Mouse (Mus musculus): ENCODE results near the gene Rps12.

The Rps12 gene

DNA sequence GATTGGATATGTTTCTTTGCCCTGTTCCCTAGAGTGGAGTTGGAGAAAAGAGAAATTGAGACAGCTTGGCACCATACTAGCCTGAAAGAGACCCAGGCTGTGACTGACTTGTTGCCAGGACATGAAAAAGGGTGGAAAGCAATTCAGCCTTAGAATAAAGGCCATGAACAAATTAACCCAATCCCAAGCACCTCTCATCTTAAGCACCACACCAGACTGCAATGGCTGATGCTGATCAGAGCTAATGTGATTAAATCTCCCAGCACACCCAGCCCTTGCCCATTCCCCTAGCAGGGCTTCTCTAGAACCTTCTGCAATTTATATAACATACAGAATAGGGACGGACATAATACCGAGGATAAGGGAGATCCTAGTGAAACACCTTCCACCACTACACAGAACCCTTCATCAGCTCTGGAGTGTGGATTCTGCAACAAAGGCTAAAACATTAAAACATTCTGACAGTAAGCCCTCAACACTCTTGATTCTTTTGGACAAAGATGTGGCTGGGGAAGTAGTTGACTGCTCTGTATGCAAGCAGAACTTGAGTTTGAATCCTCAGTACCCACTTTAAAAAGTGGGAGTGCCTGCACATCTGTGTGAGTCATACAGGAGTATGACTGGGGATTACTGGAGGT, 4.1 kb downstream of the Rps12 start:
- no peaks in the 10 kb centered on the region for H3K27me3 ChIP-seq (ENCODE audit: insufficient read depth, low read length)
- H3K36me3 ChIP-seq (ENCODE audit: insufficient read depth, low read length) = peaks cover 47% of the 10 kb centered on the region
- no peak overlapping the region; the same call in 1 of the 2 replicates for H3K4me3 ChIP-seq (replicated peaks; ENCODE audit: low read length)
- TF ChIP-seq NANOG (IDR thresholded peaks at IDR 0.05; ENCODE audit: borderline replicate concordance, low read length) = no peak
- TF ChIP-seq CTCF (conservative IDR thresholded peaks at IDR 0.05; ENCODE audit: low read length) = no peak
- TF ChIP-seq POU5F1 (IDR thresholded peaks at IDR 0.05; ENCODE audit: borderline replicate concordance, low read length) = no peak
- no peaks in the 10 kb centered on the region for H3K9me3 ChIP-seq (ENCODE audit: low read length)
- H3K4me1 ChIP-seq (replicated peaks; ENCODE audit: low read depth, low read length) = peaks cover 38% of the 10 kb centered on the region

DNA sequence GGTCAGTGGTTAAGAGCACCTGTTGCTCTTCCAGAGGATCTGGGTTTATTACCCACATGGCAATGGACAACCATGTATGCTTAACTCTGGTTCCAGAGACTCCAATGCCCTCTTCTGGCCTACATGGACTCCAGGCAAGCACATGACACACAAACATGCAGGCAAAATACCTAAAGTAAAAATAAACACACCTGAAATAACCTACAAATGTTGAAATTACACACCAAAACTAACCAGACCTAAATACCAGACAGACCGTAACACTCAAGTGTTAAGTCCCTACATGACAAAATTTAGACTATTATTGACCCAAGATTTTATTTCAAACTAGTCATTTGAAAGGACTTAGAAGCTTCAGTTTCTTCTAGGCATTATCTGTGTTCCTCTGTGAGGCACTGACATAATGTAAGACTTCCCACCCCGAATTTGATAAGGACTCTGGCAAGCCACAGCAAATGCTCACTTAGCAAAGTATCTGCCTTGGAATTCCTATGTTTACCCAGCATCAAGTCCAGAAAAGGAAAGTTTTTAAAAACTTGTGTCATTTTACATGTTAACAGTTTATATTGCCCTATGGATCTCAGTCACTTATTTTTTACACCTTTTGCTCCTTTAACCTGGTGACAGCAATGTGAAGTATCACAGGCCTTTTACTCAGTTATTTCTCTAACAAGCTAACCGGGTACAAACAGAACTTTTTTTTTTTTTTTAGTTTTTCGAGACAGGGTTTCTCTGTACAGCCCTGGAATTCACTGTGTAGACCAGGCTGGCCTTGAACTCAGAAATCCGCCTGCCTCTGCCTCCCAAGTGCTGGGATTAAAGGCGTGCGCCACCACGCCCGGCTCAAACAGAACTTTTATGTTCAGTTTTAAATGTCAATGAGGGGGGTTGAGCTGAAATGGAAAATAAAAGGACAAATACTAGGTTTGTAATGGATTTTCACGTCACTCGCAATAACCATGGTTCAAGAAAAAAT, 5.0 kb downstream of the Rps12 start:
- Histone ChIP-seq H3K27me3 (ENCODE audit: insufficient read depth, low read length) (no peaks in the 10 kb centered on the region), H3K36me3 (ENCODE audit: insufficient read depth, low read length) (peaks cover 47% of the 10 kb centered on the region), H3K9me3 (ENCODE audit: low read length) (no peaks in the 10 kb centered on the region), H3K4me1 (replicated peaks; ENCODE audit: low read depth, low read length) (peaks cover 38% of the 10 kb centered on the region), H3K4me3 (replicated peaks; ENCODE audit: low read length) (no peak overlapping the region)
- no peak for TF ChIP-seq NANOG (IDR thresholded peaks at IDR 0.05; ENCODE audit: borderline replicate concordance, low read length)

DNA sequence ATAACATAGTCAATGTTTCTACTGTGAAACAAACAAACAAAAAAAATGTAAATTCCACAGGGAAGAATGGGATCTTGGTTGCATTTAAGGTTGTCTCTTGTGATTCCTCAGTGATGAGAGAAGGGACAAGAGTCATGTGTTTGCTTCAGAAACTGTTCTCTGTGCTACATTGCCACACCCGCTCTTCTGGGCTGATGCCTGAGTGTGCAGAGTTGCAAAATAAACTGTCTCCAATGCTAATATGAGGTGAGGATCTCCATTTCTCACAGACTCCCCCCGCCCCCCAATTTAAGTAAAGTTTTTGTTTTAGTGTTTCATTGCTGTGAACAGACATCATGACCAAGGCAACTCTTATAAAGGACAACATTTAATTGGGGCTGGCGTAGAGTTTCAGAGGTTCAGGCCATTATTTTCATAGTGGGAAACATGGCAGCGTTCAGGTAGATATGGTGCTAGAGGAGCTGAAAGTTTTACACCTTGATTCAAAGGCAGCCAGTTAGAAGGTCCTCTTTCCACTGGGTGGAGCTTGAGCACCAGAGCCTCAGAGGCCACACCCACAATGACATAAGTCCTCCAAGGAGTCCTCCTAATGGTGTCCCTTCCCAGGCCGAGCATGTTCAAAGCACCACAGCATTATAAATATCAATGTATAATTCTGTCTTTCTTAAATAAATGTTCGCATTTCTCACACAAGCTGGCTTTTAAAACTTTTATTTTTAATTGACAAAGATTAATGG, 6.4 kb downstream of the Rps12 start:
- Histone ChIP-seq H3K9me3 (ENCODE audit: low read length) (no peaks in the 10 kb centered on the region), H3K36me3 (ENCODE audit: insufficient read depth, low read length) (peaks cover 36% of the 10 kb centered on the region), H3K27me3 (ENCODE audit: insufficient read depth, low read length) (no peaks in the 10 kb centered on the region), H3K4me1 (replicated peaks; ENCODE audit: low read depth, low read length) (peaks cover 38% of the 10 kb centered on the region), H3K4me3 (replicated peaks; ENCODE audit: low read length) (no peak overlapping the region)
- TF ChIP-seq CTCF (conservative IDR thresholded peaks at IDR 0.05; ENCODE audit: low read length) (no peak), NANOG (IDR thresholded peaks at IDR 0.05; ENCODE audit: borderline replicate concordance, low read length) (no peak), POU5F1 (IDR thresholded peaks at IDR 0.05; ENCODE audit: borderline replicate concordance, low read length) (no peak)

DNA sequence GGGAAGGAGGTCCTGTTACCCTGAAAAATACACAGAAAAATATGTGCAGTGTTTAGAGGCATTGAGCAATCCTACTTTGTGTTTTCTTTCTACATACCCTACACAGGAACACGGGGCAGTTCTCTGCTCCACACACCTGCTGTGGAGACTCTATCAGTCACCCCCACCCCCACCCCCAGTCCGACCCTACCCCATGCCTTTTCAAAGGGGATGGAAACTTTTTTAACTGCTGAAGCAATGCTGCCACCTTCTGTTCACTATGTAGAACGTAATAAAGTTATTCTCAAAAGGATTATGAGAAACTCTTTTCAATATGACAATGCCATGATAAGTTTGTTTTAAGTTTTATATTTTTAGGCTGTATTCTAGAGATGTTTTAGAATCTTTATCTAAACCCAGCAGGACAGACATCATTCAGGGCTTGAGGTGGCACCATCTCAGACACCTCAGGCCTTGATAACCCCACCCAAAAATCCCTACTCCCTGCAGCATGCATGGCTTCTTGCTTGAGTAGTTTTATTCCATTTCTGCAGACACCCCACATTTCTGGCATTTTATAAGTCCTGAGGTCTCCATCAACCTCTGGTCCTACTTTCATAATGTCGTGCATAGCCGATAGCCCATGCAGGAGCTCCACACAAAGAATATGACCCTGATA, 9.7 kb downstream of the Rps12 start:
- Histone ChIP-seq H3K4me3 (replicated peaks; ENCODE audit: low read length) (no peak overlapping the region), H3K4me1 (replicated peaks; ENCODE audit: low read depth, low read length) (peaks cover 30% of the 10 kb centered on the region), H3K9me3 (ENCODE audit: low read length) (no peaks in the 10 kb centered on the region), H3K36me3 (ENCODE audit: insufficient read depth, low read length) (0 out of 2 replicates have a peak, but pooled peaks cover 5% of the 10 kb centered on the region), H3K27me3 (ENCODE audit: insufficient read depth, low read length) (no peaks in the 10 kb centered on the region)
- no peak for TF ChIP-seq POU5F1 (IDR thresholded peaks at IDR 0.05; ENCODE audit: borderline replicate concordance, low read length)
- TF ChIP-seq CTCF (conservative IDR thresholded peaks at IDR 0.05; ENCODE audit: low read length) = peak; percentile 36

DNA sequence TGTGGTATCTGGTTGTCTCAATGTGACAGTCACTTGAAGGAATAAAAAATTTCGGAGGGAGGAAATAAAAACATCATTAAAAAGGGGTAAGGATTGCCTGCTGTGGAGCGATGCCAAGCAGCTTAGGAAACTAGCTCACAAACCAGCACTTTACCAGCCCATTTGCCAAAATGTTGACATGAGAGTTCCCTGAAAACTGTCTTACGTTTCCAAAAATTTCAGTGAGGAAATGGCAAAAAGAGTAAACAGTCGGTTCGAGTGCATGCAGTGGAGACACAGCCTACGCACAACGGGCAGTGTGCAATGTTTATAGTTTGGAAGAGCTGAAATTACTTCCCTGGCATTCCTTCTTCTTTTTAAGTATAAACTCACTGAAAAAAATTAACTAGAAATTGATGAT, 32.9 kb downstream of the Rps12 start:
- H3K9me3 ChIP-seq (ENCODE audit: low read length) = no peaks in the 10 kb centered on the region
- TF ChIP-seq CTCF (conservative IDR thresholded peaks at IDR 0.05; ENCODE audit: low read length) = no peak
- no peak for TF ChIP-seq POU5F1 (IDR thresholded peaks at IDR 0.05; ENCODE audit: borderline replicate concordance, low read length)
- TF ChIP-seq NANOG (IDR thresholded peaks at IDR 0.05; ENCODE audit: borderline replicate concordance, low read length) = no peak
- no peaks in the 10 kb centered on the region for H3K36me3 ChIP-seq (ENCODE audit: insufficient read depth, low read length)
- no peak overlapping the region for H3K4me3 ChIP-seq (replicated peaks; ENCODE audit: low read length)
- 0 out of 2 replicates have a peak, but pooled peaks cover 5% of the 10 kb centered on the region for H3K4me1 ChIP-seq (replicated peaks; ENCODE audit: low read depth, low read length)
- no peaks in the 10 kb centered on the region for H3K27me3 ChIP-seq (ENCODE audit: insufficient read depth, low read length)
